Mouse (Mus musculus) heart, embryonic 11.5 days (tissue): ENCODE measurements around the gene Gm18336. TPM values are rescaled to one million over a fixed set of nuclear protein-coding genes. Genes with fewer than 3 reads are reported as not detected.
"Not testable (repeated sequence)": the region's sequence is repeated elsewhere in the genome, so short reads cannot be mapped to it uniquely, and the experiment has no call there.

Experiments used
- ATAC-seq: fragments of 200-750 bp; cut with Nextera tagmentation; replicated peaks from 2 replicates; pipeline ENCODE4 v1.8.0; 2017; ENCODE audit warnings: moderate library complexity; ENCODE audit not compliant: insufficient number of reproducible peaks, low FRiP score, low TSS enrichment
- H3K27ac ChIP-seq: fragments of 300-500 bp; sonication (generic); 2 replicates; pipeline ENCODE4 v1.5.1; 2014; ENCODE audit warnings: mild to moderate bottlenecking, low read depth, low read length
- H3K27me3 ChIP-seq: fragments of 300-500 bp; sonication (generic); 2 replicates; pipeline ENCODE4 v1.6.1; 2014; ENCODE audit warnings: mild to moderate bottlenecking, low read length, mixed read lengths; ENCODE audit not compliant: control insufficient read depth, insufficient read depth
- H3K36me3 ChIP-seq: fragments of 300-500 bp; sonication (generic); 2 replicates; pipeline ENCODE4 v1.6.1; 2014; ENCODE audit warnings: mild to moderate bottlenecking, low read length, moderate library complexity, mixed read lengths; ENCODE audit not compliant: control insufficient read depth, insufficient read depth
- H3K4me1 ChIP-seq: fragments of 300-500 bp; sonication (generic); 2 replicates; pipeline ENCODE4 v1.6.1; 2014; ENCODE audit warnings: low read length; ENCODE audit not compliant: control insufficient read depth, insufficient read depth
- H3K4me2 ChIP-seq: fragments of 300-500 bp; sonication (generic); 2 replicates; pipeline ENCODE4 v1.6.1; 2014; ENCODE audit warnings: mild to moderate bottlenecking, moderate library complexity
- H3K4me3 ChIP-seq: fragments of 300-500 bp; sonication (generic); 2 replicates; pipeline ENCODE4 v1.5.1; 2014; ENCODE audit warnings: low read depth, low read length
- H3K9ac ChIP-seq: fragments of 300-500 bp; sonication (generic); 2 replicates; pipeline ENCODE4 v1.6.1; 2014; ENCODE audit warnings: mild to moderate bottlenecking, low read depth, low read length, moderate library complexity
- H3K9me3 ChIP-seq: fragments of 300-500 bp; sonication (generic); replicated peaks from 2 replicates; pipeline ENCODE4 v1.6.1; 2016; ENCODE audit warnings: low read length; ENCODE audit not compliant: control insufficient read depth
- WGBS: fragments of 180-500 bp; shearing (Covaris S2); extraction: QIAGEN DNeasy Blood & Tissue Kit; methylation state at CpG from one replicate; pipeline ENCODE4 v1.1.7; 2014; ENCODE audit not compliant: insufficient replicate concordance; 5-methylcytosine and 5-hydroxymethylcytosine counted together
- polyA plus RNA-seq: library from polyadenylated mRNA; unstranded; fragments of >200 nt; fragmentation: Nextera tagmentation; extraction: Ambion mirVana; gene quantifications from 2 replicates; pipeline ENCODE4 v1.2.1, GENCODE M21; 2014

Gene Gm18336
- not detected in 2 replicates for polyA plus RNA-seq

- not testable (repeated sequence) for H3K4me1 ChIP-seq, H3K4me3 ChIP-seq, H3K9ac ChIP-seq, H3K27me3 ChIP-seq, H3K27ac ChIP-seq, H3K36me3 ChIP-seq, H3K9me3 ChIP-seq, ATAC-seq, H3K4me2 ChIP-seq
- 63% methylated on average over 1 of the region's 2 CpGs for WGBS
These were observed at the start of gene Gm18336 for GRCm38 (mm10) chrX:73398636-73399035. Gene Gm18336 (minus strand): TSS chrX:73398736.

- no peaks in the 10 kb centered on the region for H3K27me3 ChIP-seq
- no peaks in the 10 kb centered on the region for H3K9me3 ChIP-seq
- 0 out of 2 replicates have a peak, but pooled peaks cover 2% of the 10 kb centered on the region for H3K4me1 ChIP-seq
- no peak for ATAC-seq
- H3K27ac ChIP-seq: no peak overlapping the region
- peaks cover 3% of the 10 kb centered on the region; the same call in 1 of the 2 replicates for H3K36me3 ChIP-seq
- H3K4me3 ChIP-seq: no peak overlapping the region
- no peak overlapping the region for H3K4me2 ChIP-seq
- WGBS: 56% methylated on average over 2 of the region's 2 CpGs
- no peak overlapping the region for H3K9ac ChIP-seq
These were observed 42.9 kb upstream of the Gm18336 start for GRCm38 (mm10) chrX:73441428-73441827.

DNA sequence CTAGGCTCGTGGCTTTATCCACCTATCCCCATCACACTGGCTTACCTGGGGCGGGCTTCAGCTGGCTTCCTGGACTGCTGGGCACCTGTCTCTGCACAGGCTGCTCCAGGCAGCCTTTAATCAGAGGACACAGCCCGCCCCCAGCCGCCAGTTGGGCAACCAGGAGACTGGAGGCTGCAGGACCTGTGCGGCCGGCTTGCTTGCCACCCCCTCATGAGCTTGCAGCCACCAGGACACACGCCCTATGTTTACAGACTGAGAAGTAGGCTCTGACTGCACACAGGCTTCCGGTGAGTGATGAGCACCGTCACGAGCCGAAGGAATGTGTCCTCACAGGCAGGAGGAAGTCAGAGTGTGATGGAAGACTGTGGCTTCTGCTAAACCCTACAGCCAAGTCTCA lies 36.7 kb upstream of the Gm18336 start, which contains the start of gene Trex2:
TSS of gene Trex2 (minus strand) at position 93 of the 400 bp plus-strand sequence.
- 75% methylated on average over 11 of the region's 11 CpGs for WGBS
- H3K4me1 ChIP-seq: 0 out of 2 replicates have a peak, but pooled peaks cover 2% of the 10 kb centered on the region
- no peak within 1 kb of the TSS for H3K4me3 ChIP-seq
- H3K27ac ChIP-seq: no peak within 1 kb of the TSS
- no peak within 1 kb of the TSS for H3K9ac ChIP-seq
- no peak for ATAC-seq
- H3K27me3 ChIP-seq: no peaks in the 10 kb centered on the region; the same call in 1 of the 2 replicates
- no peak within 1 kb of the TSS for H3K4me2 ChIP-seq
- H3K36me3 ChIP-seq: peaks cover 3% of the 10 kb centered on the region; the same call in 1 of the 2 replicates
- H3K9me3 ChIP-seq: no peaks in the 10 kb centered on the region

- no peak for ATAC-seq
- no peak overlapping the region for H3K9ac ChIP-seq
- no peaks in the 10 kb centered on the region for H3K4me1 ChIP-seq
- peaks cover 3% of the 10 kb centered on the region; the same call in 1 of the 2 replicates for H3K36me3 ChIP-seq
- no peaks in the 10 kb centered on the region for H3K9me3 ChIP-seq
- H3K4me2 ChIP-seq: no peak overlapping the region
- 67% methylated on average over 5 of the region's 5 CpGs for WGBS
- H3K27ac ChIP-seq: no peak overlapping the region
- no peak overlapping the region for H3K4me3 ChIP-seq
- no peaks in the 10 kb centered on the region; the same call in 1 of the 2 replicates for H3K27me3 ChIP-seq
These were observed 34.3 kb upstream of the Gm18336 start for GRCm38 (mm10) chrX:73432850-73433249.

GRCm38 (mm10) chrX:73430036-73430435 lies 31.5 kb upstream of the Gm18336 start:
- Histone ChIP-seq H3K9me3 (no peaks in the 10 kb centered on the region), H3K9ac (no peak overlapping the region), H3K36me3 (no peaks in the 10 kb centered on the region), H3K27me3 (no peaks in the 10 kb centered on the region; the same call in 1 of the 2 replicates), H3K27ac (no peak overlapping the region), H3K4me1 (no peaks in the 10 kb centered on the region), H3K4me3 (no peak overlapping the region), H3K4me2 (no peak overlapping the region)
- WGBS: 77% methylated on average over 2 of the region's 2 CpGs
- ATAC-seq: no peak

GRCm38 (mm10) chrX:73412767-73413166 lies 14.2 kb upstream of the Gm18336 start:
- WGBS: 47% methylated on average over 1 of the region's 1 CpGs
- H3K9me3 ChIP-seq: no peaks in the 10 kb centered on the region; the same call in 1 of the 2 replicates
- no peak overlapping the region for H3K4me2 ChIP-seq
- H3K36me3 ChIP-seq: no peaks in the 10 kb centered on the region
- peaks cover 16% of the 10 kb centered on the region for H3K27me3 ChIP-seq
- H3K9ac ChIP-seq: no peak overlapping the region
- no peak for ATAC-seq
- no peak overlapping the region for H3K27ac ChIP-seq
- H3K4me3 ChIP-seq: no peak overlapping the region
- no peaks in the 10 kb centered on the region for H3K4me1 ChIP-seq

GRCm38 (mm10) chrX:73410880-73411517 lies 12.5 kb upstream of the Gm18336 start, which contains the start of gene Zfp92:
Gene Zfp92 (plus strand): TSS chrX:73411096.
- Histone ChIP-seq H3K9ac (no peak within 1 kb of the TSS), H3K27me3 (peaks cover 16% of the 10 kb centered on the region), H3K9me3 (no peaks in the 10 kb centered on the region; the same call in 1 of the 2 replicates), H3K4me3 (peak within 1 kb of the TSS; percentile 18), H3K36me3 (no peaks in the 10 kb centered on the region), H3K4me2 (peak within 1 kb of the TSS; percentile 56), H3K4me1 (no peaks in the 10 kb centered on the region), H3K27ac (no peak within 1 kb of the TSS)
- 18% methylated on average over 20 of the region's 20 CpGs for WGBS
- ATAC-seq: no peak

DNA sequence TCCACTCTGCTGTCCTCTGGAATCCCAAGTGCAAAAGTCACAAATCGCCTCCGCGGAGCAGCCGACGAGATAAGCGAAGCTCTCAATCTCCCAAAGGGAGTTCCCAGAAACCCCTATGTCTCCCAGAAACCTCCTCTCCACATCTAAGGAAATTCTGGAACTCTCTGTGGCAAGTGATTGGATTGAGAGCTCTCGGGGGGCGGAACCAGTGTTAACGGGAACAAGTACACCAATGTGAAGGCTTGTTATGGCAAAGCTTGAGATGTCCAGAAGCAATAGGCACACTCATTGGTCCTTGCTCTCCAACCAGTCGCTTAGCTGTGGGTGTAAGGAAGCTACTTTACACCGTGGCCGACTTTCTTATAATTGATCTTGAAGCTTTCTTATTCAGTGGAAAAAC lies 3.1 kb upstream of the Gm18336 start:
- no peaks in the 10 kb centered on the region for H3K4me1 ChIP-seq
- no peak overlapping the region for H3K27ac ChIP-seq
- H3K9ac ChIP-seq: no peak overlapping the region
- H3K9me3 ChIP-seq: no peaks in the 10 kb centered on the region
- 87% methylated on average over 12 of the region's 12 CpGs for WGBS
- H3K4me2 ChIP-seq: no peak overlapping the region
- no peaks in the 10 kb centered on the region for H3K36me3 ChIP-seq
- no peaks in the 10 kb centered on the region for H3K27me3 ChIP-seq
- no peak for ATAC-seq
- no peak overlapping the region for H3K4me3 ChIP-seq

DNA sequence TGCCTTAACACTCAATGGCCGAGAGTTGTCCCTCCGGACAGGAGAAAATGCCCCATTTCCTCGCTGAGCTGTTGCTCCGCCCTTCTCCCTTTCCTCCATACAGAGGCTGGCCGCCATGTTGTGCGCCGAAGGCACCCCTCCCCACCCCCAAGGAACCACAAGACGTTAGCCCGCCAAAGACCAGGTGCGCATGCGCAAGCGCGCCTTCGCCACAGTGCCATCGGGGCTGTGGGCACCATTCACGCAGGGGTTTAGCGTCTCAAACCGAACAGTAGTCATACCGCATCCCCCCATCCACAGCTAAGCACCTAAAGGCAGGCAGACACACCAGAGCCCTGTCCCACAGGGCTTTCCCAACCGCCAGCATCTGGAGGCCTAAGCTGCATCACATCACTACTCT lies 2.4 kb upstream of the Gm18336 start:
- no peak overlapping the region for H3K4me2 ChIP-seq
- no peak for ATAC-seq
- WGBS: 77% methylated on average over 20 of the region's 20 CpGs
- H3K4me3 ChIP-seq: no peak overlapping the region
- no peaks in the 10 kb centered on the region for H3K27me3 ChIP-seq
- H3K36me3 ChIP-seq: no peaks in the 10 kb centered on the region
- H3K9ac ChIP-seq: no peak overlapping the region
- no peaks in the 10 kb centered on the region for H3K9me3 ChIP-seq
- H3K27ac ChIP-seq: no peak overlapping the region
- no peaks in the 10 kb centered on the region for H3K4me1 ChIP-seq
